Mouse (Mus musculus): Measurements from ENCODE around the gene Mmp7. TPM values are rescaled to one million over a fixed set of nuclear protein-coding genes. Genes with fewer than 3 reads are reported as not detected.

Gene Mmp7
- total and polyA plus RNA-seq, 2 experiments from 2014 or later, result not detected

- no peak overlapping the region for H3K4me3 ChIP-seq (ENCODE audit: low read length)
- TF ChIP-seq CTCF (IDR thresholded peaks at IDR 0.05; ENCODE audit: low read depth), result no peak
Measured at GRCm38 (mm10) chr9:7728997-7729396, 37.1 kb downstream of the Mmp7 start.

GRCm38 (mm10) chr9:7742696-7743095 lies 50.8 kb downstream of the Mmp7 start:
- DNase-seq (ENCODE audit: low spot score) (no peak), ATAC-seq (no peak)
- H3K27me3 ChIP-seq (ENCODE audit: insufficient read depth, low read length), result no peaks in the 10 kb centered on the region
- TF ChIP-seq CTCF (IDR thresholded peaks at IDR 0.05; ENCODE audit: low read depth), result no peak
- H3K27ac ChIP-seq, result no peak overlapping the region
- H3K4me1 ChIP-seq (ENCODE audit: insufficient read depth, low read length), result no peaks in the 10 kb centered on the region
- H3K9ac ChIP-seq (replicated peaks; ENCODE audit: low read length), result no peak overlapping the region
- H3K4me2 ChIP-seq (ENCODE audit: low read depth, low read length), result no peak overlapping the region
- 85% methylated on average over 1 of the region's 1 CpGs for WGBS
- no peak overlapping the region for H3K4me3 ChIP-seq (ENCODE audit: low read length)
- H3K36me3 ChIP-seq (ENCODE audit: insufficient read depth, low read length), result no peaks in the 10 kb centered on the region
- H3K9me3 ChIP-seq (ENCODE audit: low read length), result no peaks in the 10 kb centered on the region

More at GRCm38 (mm10) chr9:7728997-7729396, 37.1 kb downstream of the Mmp7 start:
- Histone ChIP-seq H3K27me3 (ENCODE audit: insufficient read depth, low read length) (no peaks in the 10 kb centered on the region), H3K4me2 (ENCODE audit: low read depth, low read length) (no peak overlapping the region), H3K4me1 (ENCODE audit: insufficient read depth, low read length) (no peaks in the 10 kb centered on the region), H3K36me3 (ENCODE audit: insufficient read depth, low read length) (no peaks in the 10 kb centered on the region), H3K9ac (replicated peaks; ENCODE audit: low read length) (no peak overlapping the region), H3K27ac (no peak overlapping the region), H3K9me3 (ENCODE audit: low read length) (no peaks in the 10 kb centered on the region)
- ATAC-seq (no peak), DNase-seq (ENCODE audit: low spot score) (no peak)
- WGBS, result 83% methylated on average over 4 of the region's 4 CpGs

- Histone ChIP-seq H3K36me3 (ENCODE audit: insufficient read depth, low read length) (no peaks in the 10 kb centered on the region), H3K4me1 (ENCODE audit: insufficient read depth, low read length) (no peaks in the 10 kb centered on the region), H3K9me3 (ENCODE audit: low read length) (no peaks in the 10 kb centered on the region), H3K4me2 (ENCODE audit: low read depth, low read length) (no peak overlapping the region), H3K9ac (replicated peaks; ENCODE audit: low read length) (no peak overlapping the region), H3K27ac (no peak overlapping the region), H3K4me3 (ENCODE audit: low read length) (no peak overlapping the region), H3K27me3 (ENCODE audit: insufficient read depth, low read length) (no peaks in the 10 kb centered on the region)
- DNase-seq (ENCODE audit: low spot score) (no peak), ATAC-seq (no peak)
- WGBS, result 44% methylated on average over 1 of the region's 1 CpGs
- no peak for TF ChIP-seq CTCF (IDR thresholded peaks at IDR 0.05; ENCODE audit: low read depth)
Measured at GRCm38 (mm10) chr9:7744156-7744555, 52.3 kb downstream of the Mmp7 start.

- no peaks in the 10 kb centered on the region for H3K27me3 ChIP-seq (ENCODE audit: insufficient read depth, low read length)
Measured at GRCm38 (mm10) chr9:7748881-7749280, 57.0 kb downstream of the Mmp7 start.

More at GRCm38 (mm10) chr9:7748881-7749280, 57.0 kb downstream of the Mmp7 start:
- H3K36me3 ChIP-seq (ENCODE audit: insufficient read depth, low read length), result no peaks in the 10 kb centered on the region
- no peak overlapping the region for H3K27ac ChIP-seq
- no peak overlapping the region for H3K4me3 ChIP-seq (ENCODE audit: low read length)
- no peak for TF ChIP-seq CTCF (IDR thresholded peaks at IDR 0.05; ENCODE audit: low read depth)
- H3K4me2 ChIP-seq (ENCODE audit: low read depth, low read length), result no peak overlapping the region
- H3K9ac ChIP-seq (replicated peaks; ENCODE audit: low read length), result no peak overlapping the region
- WGBS, result 94% methylated on average over 3 of the region's 3 CpGs
- no peak for ATAC-seq
- no peaks in the 10 kb centered on the region for H3K4me1 ChIP-seq (ENCODE audit: insufficient read depth, low read length)
- H3K9me3 ChIP-seq (ENCODE audit: low read length), result no peaks in the 10 kb centered on the region
- DNase-seq (ENCODE audit: low spot score), result no peak

Other genes starting within 250 kb of the Mmp7 start
- gene Mmp3, start 246.3 kb upstream of the Mmp7 start, total RNA-seq (2014; rRNA removed), result not detected in 2 replicates
- gene Mmp3, start 246.3 kb upstream of the Mmp7 start, polyA plus RNA-seq (2015; fragmentation: Nextera tagmentation; extraction: Ambion mirVana), result not detected in 2 replicates
- not detected in 2 replicates for gene Mmp10, start 189.7 kb upstream of the Mmp7 start, total RNA-seq (2014; rRNA removed)
- not detected in 2 replicates for gene Mmp10, start 189.7 kb upstream of the Mmp7 start, polyA plus RNA-seq (2015; fragmentation: Nextera tagmentation; extraction: Ambion mirVana)
- gene Mmp8, start 133.6 kb upstream of the Mmp7 start, total RNA-seq (2014; rRNA removed), result not detected in 2 replicates
- gene Mmp8, start 133.6 kb upstream of the Mmp7 start, polyA plus RNA-seq (2015; fragmentation: Nextera tagmentation; extraction: Ambion mirVana), result 0.15 and 0.19 TPM in 2 replicates
- not detected in 2 replicates for gene Mmp27, start 120.7 kb upstream of the Mmp7 start, total RNA-seq (2014; rRNA removed)
- not detected in 2 replicates for gene Mmp27, start 120.7 kb upstream of the Mmp7 start, polyA plus RNA-seq (2015; fragmentation: Nextera tagmentation; extraction: Ambion mirVana)
- not detected in 2 replicates for gene Mmp20, start 63.9 kb upstream of the Mmp7 start, total RNA-seq (2014; rRNA removed)
- not detected in 2 replicates for gene Mmp20, start 63.9 kb upstream of the Mmp7 start, polyA plus RNA-seq (2015; fragmentation: Nextera tagmentation; extraction: Ambion mirVana)
- 20.9 and 24.7 TPM in 2 replicates for gene Tmem123, start 72.0 kb downstream of the Mmp7 start, total RNA-seq (2014; rRNA removed)
- gene Tmem123, start 72.0 kb downstream of the Mmp7 start, polyA plus RNA-seq (2015; fragmentation: Nextera tagmentation; extraction: Ambion mirVana), result 18.8 and 18.9 TPM in 2 replicates
- gene Birc2, start 145.0 kb downstream of the Mmp7 start, total RNA-seq (2014; rRNA removed), result 27.0 and 33.7 TPM in 2 replicates
- 28.8 and 29.5 TPM in 2 replicates for gene Birc2, start 145.0 kb downstream of the Mmp7 start, polyA plus RNA-seq (2015; fragmentation: Nextera tagmentation; extraction: Ambion mirVana)
- gene Birc3, start 181.1 kb downstream of the Mmp7 start, total RNA-seq (2014; rRNA removed), result 3.5 and 4.0 TPM in 2 replicates
- 1.4 and 1.5 TPM in 2 replicates for gene Birc3, start 181.1 kb downstream of the Mmp7 start, polyA plus RNA-seq (2015; fragmentation: Nextera tagmentation; extraction: Ambion mirVana)